Mouse (Mus musculus): Measurements from ENCODE around the gene Prkar2b. TPM values are rescaled to one million over a fixed set of nuclear protein-coding genes. Genes with fewer than 3 reads are reported as not detected.

The Prkar2b gene
- total and polyA plus RNA-seq, 3 experiments, result 2.5 to 6.1 (median 2.9) TPM

GRCm38 (mm10) chr12:32099686-32100206 lies 38.6 kb upstream of the Prkar2b start:
- no peak overlapping the region for H3K4me2 ChIP-seq (ENCODE audit: insufficient read depth, low read depth, poor library complexity, severe bottlenecking)
- TF ChIP-seq PAX5 (IDR thresholded peaks at IDR 0.05; ENCODE audit: low read length) (no peak), ZKSCAN1 (IDR thresholded peaks at IDR 0.05; ENCODE audit: borderline replicate concordance, low read depth, low read length) (no peak), NELFE (IDR thresholded peaks at IDR 0.05; ENCODE audit: low read depth, low read length) (no peak)
- H3K4me1 ChIP-seq (ENCODE audit: control insufficient read depth in 1 of 2, insufficient read depth in 2 of 2), result peaks cover 3 to 12% of the 10 kb centered on the region in 2 experiments
- H3K27me3 ChIP-seq (replicated peaks), result no peaks in the 10 kb centered on the region
- no peaks in the 10 kb centered on the region for H3K9me3 ChIP-seq (replicated peaks; ENCODE audit: low read length)
- dilution Hi-C loops (cut with MboI; ENCODE audit: extremely low pct_ligation_motif_present, extremely low pct_unique_long_range_greater_than_20kb, low sequenced_read_pairs) (no loop called here), in situ Hi-C loops (cut with MboI; ENCODE audit: low pct_ligation_motif_present, low pct_unique_long_range_greater_than_20kb, low sequenced_read_pairs) (no loop called here)
- no peak overlapping the region for H3K9ac ChIP-seq (ENCODE audit: insufficient read depth, low read depth)
- no peak for DNase-seq (ENCODE audit: extremely low read depth)
- H3K36me3 ChIP-seq (replicated peaks in 1 of 2; ENCODE audit: control insufficient read depth in 1 of 2, insufficient read depth in 1 of 2, low read length in 1 of 2), result no peaks in the 10 kb centered on the region
- no peak overlapping the region for H3K4me3 ChIP-seq (replicated peaks in 1 of 3; ENCODE audit: low read depth in 2 of 3, low read length in 2 of 3, poor library complexity in 1 of 3)
- H3K27ac ChIP-seq (ENCODE audit: insufficient read depth, low read depth), result no peak overlapping the region
- no peaks in the 10 kb centered on the region for H3K79me2 ChIP-seq (replicated peaks; ENCODE audit: control insufficient read depth, extremely low read depth, insufficient read depth, poor library complexity, severe bottlenecking)

- no peaks in the 10 kb centered on the region for H3K36me3 ChIP-seq (replicated peaks in 1 of 2; ENCODE audit: control insufficient read depth in 1 of 2, insufficient read depth in 1 of 2, low read length in 1 of 2)
- no peaks in the 10 kb centered on the region for H3K9me3 ChIP-seq (replicated peaks; ENCODE audit: low read length)
- H3K27me3 ChIP-seq (replicated peaks), result no peaks in the 10 kb centered on the region
- H3K4me1 ChIP-seq (ENCODE audit: control insufficient read depth in 1 of 2, insufficient read depth in 2 of 2), result peaks cover 3 to 12% of the 10 kb centered on the region in 2 experiments
- no peaks in the 10 kb centered on the region for H3K79me2 ChIP-seq (replicated peaks; ENCODE audit: control insufficient read depth, extremely low read depth, insufficient read depth, poor library complexity, severe bottlenecking)
- no peak overlapping the region for H3K4me2 ChIP-seq (ENCODE audit: insufficient read depth, low read depth, poor library complexity, severe bottlenecking)
- no peak overlapping the region for H3K27ac ChIP-seq (ENCODE audit: insufficient read depth, low read depth)
- TF ChIP-seq ELF1 (IDR thresholded peaks at IDR 0.05; ENCODE audit: low read depth, low read length), result no peak
- no peak for TF ChIP-seq UBTF (IDR thresholded peaks at IDR 0.05; ENCODE audit: low read depth, low read length)
- no peak for TF ChIP-seq MEF2A (IDR thresholded peaks at IDR 0.05; ENCODE audit: borderline replicate concordance, low read depth, low read length)
- no peak for TF ChIP-seq GABPA (IDR thresholded peaks at IDR 0.05; ENCODE audit: insufficient replicate concordance, low read depth, low read length)
- no peak for TF ChIP-seq PAX5 (IDR thresholded peaks at IDR 0.05; ENCODE audit: low read length)
- TF ChIP-seq ZKSCAN1 (IDR thresholded peaks at IDR 0.05; ENCODE audit: borderline replicate concordance, low read depth, low read length), result no peak
- H3K4me3 ChIP-seq (replicated peaks in 1 of 3; ENCODE audit: low read depth in 2 of 3, low read length in 2 of 3, poor library complexity in 1 of 3), result no peak overlapping the region
- dilution Hi-C loops (cut with MboI; ENCODE audit: extremely low pct_ligation_motif_present, extremely low pct_unique_long_range_greater_than_20kb, low sequenced_read_pairs) (no loop called here), in situ Hi-C loops (cut with MboI; ENCODE audit: low pct_ligation_motif_present, low pct_unique_long_range_greater_than_20kb, low sequenced_read_pairs) (no loop called here)
- no peak for DNase-seq (ENCODE audit: extremely low read depth)
- H3K9ac ChIP-seq (ENCODE audit: insufficient read depth, low read depth), result no peak overlapping the region
Observed at GRCm38 (mm10) chr12:32098596-32098995, 37.5 kb upstream of the Prkar2b start.

- Histone ChIP-seq H3K9me3 (replicated peaks; ENCODE audit: low read length) (peaks cover 5% of the 10 kb centered on the region), H3K27ac (ENCODE audit: insufficient read depth, low read depth) (no peak overlapping the region), H3K27me3 (replicated peaks) (no peaks in the 10 kb centered on the region), H3K4me2 (ENCODE audit: insufficient read depth, low read depth, poor library complexity, severe bottlenecking) (no peak overlapping the region), H3K4me3 (replicated peaks in 1 of 3; ENCODE audit: low read depth in 2 of 3, low read length in 2 of 3, poor library complexity in 1 of 3) (no peak overlapping the region), H3K79me2 (replicated peaks; ENCODE audit: control insufficient read depth, extremely low read depth, insufficient read depth, poor library complexity, severe bottlenecking) (no peaks in the 10 kb centered on the region), H3K9ac (ENCODE audit: insufficient read depth, low read depth) (no peak overlapping the region), H3K36me3 (replicated peaks in 1 of 2; ENCODE audit: control insufficient read depth in 1 of 2, insufficient read depth in 1 of 2, low read length in 1 of 2) (no peaks in the 10 kb centered on the region), H3K4me1 (ENCODE audit: control insufficient read depth in 1 of 2, insufficient read depth in 2 of 2) (peaks cover 3 to 12% of the 10 kb centered on the region in 2 experiments)
- in situ Hi-C loops (cut with MboI; ENCODE audit: low pct_ligation_motif_present, low pct_unique_long_range_greater_than_20kb, low sequenced_read_pairs) (no loop called here), dilution Hi-C loops (cut with MboI; ENCODE audit: extremely low pct_ligation_motif_present, extremely low pct_unique_long_range_greater_than_20kb, low sequenced_read_pairs) (no loop called here)
- DNase-seq (ENCODE audit: extremely low read depth), result no peak
- no peak for TF ChIP-seq RCOR1 (conservative IDR thresholded peaks at IDR 0.05; ENCODE audit: low read depth, low read length)
- no peak for TF ChIP-seq MAZ (IDR thresholded peaks at IDR 0.05; ENCODE audit: low read depth, low read length)
- no peak for TF ChIP-seq IRF4 (IDR thresholded peaks at IDR 0.05; ENCODE audit: low read depth, low read length)
- TF ChIP-seq KAT2A (IDR thresholded peaks at IDR 0.05; ENCODE audit: insufficient replicate concordance, low read length), result no peak
- no peak for TF ChIP-seq MXI1 (IDR thresholded peaks at IDR 0.05; ENCODE audit: low read depth, low read length)
- no peak for TF ChIP-seq TCF12 (IDR thresholded peaks at IDR 0.05; ENCODE audit: low read depth, low read length)
- no peak for TF ChIP-seq CHD1 (IDR thresholded peaks at IDR 0.05; ENCODE audit: low read depth, low read length)
- TF ChIP-seq E2F4 (IDR thresholded peaks at IDR 0.05; ENCODE audit: insufficient replicate concordance, low read depth, low read length), result no peak
- TF ChIP-seq SMC3 (IDR thresholded peaks at IDR 0.05; ENCODE audit: low read depth, low read length), result no peak
- TF ChIP-seq TBP (conservative IDR thresholded peaks at IDR 0.05; ENCODE audit: low read depth, low read length), result no peak
- TF ChIP-seq CHD2 (IDR thresholded peaks at IDR 0.05; ENCODE audit: low read length), result no peak
- TF ChIP-seq NRF1 (IDR thresholded peaks at IDR 0.05; ENCODE audit: low read depth, low read length), result no peak
- no peak for TF ChIP-seq EP300 (IDR thresholded peaks at IDR 0.05; ENCODE audit: low read length)
- no peak for TF ChIP-seq MEF2A (IDR thresholded peaks at IDR 0.05; ENCODE audit: borderline replicate concordance, low read depth, low read length)
- no peak for TF ChIP-seq ZMIZ1 (IDR thresholded peaks at IDR 0.05; ENCODE audit: low read depth, low read length)
- TF ChIP-seq USF1 (IDR thresholded peaks at IDR 0.05; ENCODE audit: low read depth, low read length), result no peak
Observed at GRCm38 (mm10) chr12:32097107-32097506, 36.0 kb upstream of the Prkar2b start.
